Mouse (Mus musculus): ENCODE data around the gene Spata31d1b.
"Not testable (repeated sequence)": the region's sequence is repeated elsewhere in the genome, so short reads cannot be mapped to it uniquely, and the experiment has no call there.

The Spata31d1b gene

DNA sequence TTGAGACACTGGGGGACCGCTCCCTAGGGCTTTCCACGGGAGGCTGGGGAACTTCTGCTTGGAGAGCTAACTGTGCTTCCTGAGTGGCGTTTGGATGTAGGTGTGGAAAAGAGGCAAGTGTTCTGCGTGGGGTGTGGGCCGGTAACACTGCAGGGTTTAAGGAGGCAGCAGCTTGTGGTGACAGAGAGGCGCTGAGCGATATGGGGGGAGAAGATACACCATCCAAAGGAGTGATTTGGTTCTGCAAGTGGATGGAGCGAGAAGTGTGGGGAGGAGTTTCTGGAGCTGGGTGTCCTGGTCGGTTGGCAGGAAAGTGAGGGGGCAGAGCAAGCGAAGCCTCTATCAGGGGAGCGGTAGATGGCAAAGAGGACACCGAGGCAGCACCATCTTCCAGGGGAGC is 8.6 kb upstream of the Spata31d1b start:
- TF ChIP-seq CTCF (conservative IDR thresholded peaks at IDR 0.05; ENCODE audit: low read length) (no peak), POU5F1 (IDR thresholded peaks at IDR 0.05; ENCODE audit: borderline replicate concordance, low read length) (no peak), NANOG (IDR thresholded peaks at IDR 0.05; ENCODE audit: borderline replicate concordance, low read length) (no peak)
- H3K36me3 ChIP-seq (ENCODE audit: insufficient read depth, low read length), result no peaks in the 10 kb centered on the region
- H3K4me3 ChIP-seq (replicated peaks; ENCODE audit: low read length), result no peak overlapping the region
- no peaks in the 10 kb centered on the region for H3K9me3 ChIP-seq (ENCODE audit: low read length)
- H3K27me3 ChIP-seq (ENCODE audit: insufficient read depth, low read length), result peaks cover 11% of the 10 kb centered on the region
- peaks cover 45% of the 10 kb centered on the region for H3K4me1 ChIP-seq (replicated peaks; ENCODE audit: low read depth, low read length)

DNA sequence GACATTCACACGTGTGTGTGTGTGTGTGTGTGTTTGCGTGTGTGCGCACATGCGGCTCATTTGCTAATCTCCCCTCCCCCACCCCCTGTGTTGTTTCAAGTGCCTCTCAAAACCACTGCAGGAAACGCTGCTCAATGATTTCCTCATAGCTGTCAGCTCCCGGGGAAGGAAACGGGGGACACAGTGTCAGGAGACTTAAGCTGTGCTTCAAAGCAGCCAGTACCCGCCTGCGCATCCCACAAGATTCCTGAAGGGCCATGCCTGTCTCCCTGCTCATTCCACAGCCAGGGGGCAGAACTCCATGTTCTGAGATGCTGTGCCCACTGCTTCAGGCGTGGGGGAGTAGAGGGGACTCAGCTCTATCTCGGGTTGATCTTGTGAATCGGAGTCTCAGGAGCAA is 7.5 kb upstream of the Spata31d1b start:
- no peak overlapping the region for H3K4me3 ChIP-seq (replicated peaks; ENCODE audit: low read length)
- H3K9me3 ChIP-seq (ENCODE audit: low read length), result no peaks in the 10 kb centered on the region
- no peaks in the 10 kb centered on the region for H3K36me3 ChIP-seq (ENCODE audit: insufficient read depth, low read length)
- peaks cover 11% of the 10 kb centered on the region for H3K27me3 ChIP-seq (ENCODE audit: insufficient read depth, low read length)
- peaks cover 46% of the 10 kb centered on the region for H3K4me1 ChIP-seq (replicated peaks; ENCODE audit: low read depth, low read length)
- TF ChIP-seq POU5F1 (IDR thresholded peaks at IDR 0.05; ENCODE audit: borderline replicate concordance, low read length) (no peak), NANOG (IDR thresholded peaks at IDR 0.05; ENCODE audit: borderline replicate concordance, low read length) (no peak), CTCF (conservative IDR thresholded peaks at IDR 0.05; ENCODE audit: low read length) (no peak)

DNA sequence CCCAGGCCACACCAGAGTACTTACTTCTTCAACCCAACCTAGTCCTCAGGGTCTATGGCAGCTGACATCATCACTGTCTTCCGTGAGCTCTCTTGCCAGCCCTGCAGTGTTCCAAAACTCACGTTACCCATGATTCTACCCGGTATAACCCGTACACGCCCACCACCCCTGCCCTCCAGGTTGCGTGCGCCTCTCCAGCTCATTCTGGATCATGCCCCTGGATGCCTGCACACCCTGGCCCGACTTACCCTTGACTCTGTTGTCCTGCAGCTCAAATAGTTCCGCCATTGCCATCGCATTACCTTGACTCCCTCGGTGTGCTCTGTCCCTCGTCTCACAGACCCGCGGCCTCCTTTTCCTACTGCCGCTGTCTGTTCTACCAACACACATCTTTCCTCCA is 1.9 kb upstream of the Spata31d1b start, which contains the start of gene Spata31d1a:
Gene Spata31d1a, minus strand, starts transcription at position 101 of the 400 bp plus-strand sequence.
- Histone ChIP-seq H3K36me3 (ENCODE audit: insufficient read depth, low read length) (no peaks in the 10 kb centered on the region), H3K4me1 (replicated peaks; ENCODE audit: low read depth, low read length) (peaks cover 73% of the 10 kb centered on the region), H3K9me3 (ENCODE audit: low read length) (no peaks in the 10 kb centered on the region), H3K4me3 (replicated peaks; ENCODE audit: low read length) (peak within 1 kb of the TSS; percentile 76), H3K27me3 (ENCODE audit: insufficient read depth, low read length) (peaks cover 18% of the 10 kb centered on the region; the same call in 1 of the 2 replicates)
- TF ChIP-seq CTCF (conservative IDR thresholded peaks at IDR 0.05; ENCODE audit: low read length), result no peak
- no peak for TF ChIP-seq NANOG (IDR thresholded peaks at IDR 0.05; ENCODE audit: borderline replicate concordance, low read length)
- TF ChIP-seq POU5F1 (IDR thresholded peaks at IDR 0.05; ENCODE audit: borderline replicate concordance, low read length), result no peak

DNA sequence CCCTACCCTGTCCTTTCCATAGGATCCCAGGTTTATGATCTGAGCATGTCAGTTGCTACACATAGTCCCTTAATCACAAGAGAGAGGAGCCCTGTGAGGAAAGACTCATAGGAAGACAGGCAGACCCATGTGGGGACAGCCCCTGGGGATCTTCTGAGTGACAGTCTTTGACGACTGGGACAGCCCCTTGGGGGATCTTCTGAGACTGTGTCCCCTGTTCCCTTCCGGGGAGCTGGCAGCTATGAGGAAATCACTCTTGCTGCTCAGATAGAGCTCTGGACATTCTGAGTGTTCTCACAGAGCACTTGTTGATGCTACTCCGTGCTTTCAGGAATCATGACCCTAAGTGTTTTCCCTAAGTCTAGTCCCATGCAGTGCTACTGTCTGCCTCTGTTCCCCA is 1.6 kb downstream of the Spata31d1b start:
- Histone ChIP-seq H3K27me3 (ENCODE audit: insufficient read depth, low read length) (peaks cover 37% of the 10 kb centered on the region), H3K4me3 (replicated peaks; ENCODE audit: low read length) (peak overlapping the region; percentile 58), H3K36me3 (ENCODE audit: insufficient read depth, low read length) (no peaks in the 10 kb centered on the region), H3K9me3 (ENCODE audit: low read length) (no peaks in the 10 kb centered on the region), H3K4me1 (replicated peaks; ENCODE audit: low read depth, low read length) (peaks cover 54% of the 10 kb centered on the region)
- no peak for TF ChIP-seq POU5F1 (IDR thresholded peaks at IDR 0.05; ENCODE audit: borderline replicate concordance, low read length)
- no peak for TF ChIP-seq CTCF (conservative IDR thresholded peaks at IDR 0.05; ENCODE audit: low read length)
- TF ChIP-seq NANOG (IDR thresholded peaks at IDR 0.05; ENCODE audit: borderline replicate concordance, low read length), result no peak

DNA sequence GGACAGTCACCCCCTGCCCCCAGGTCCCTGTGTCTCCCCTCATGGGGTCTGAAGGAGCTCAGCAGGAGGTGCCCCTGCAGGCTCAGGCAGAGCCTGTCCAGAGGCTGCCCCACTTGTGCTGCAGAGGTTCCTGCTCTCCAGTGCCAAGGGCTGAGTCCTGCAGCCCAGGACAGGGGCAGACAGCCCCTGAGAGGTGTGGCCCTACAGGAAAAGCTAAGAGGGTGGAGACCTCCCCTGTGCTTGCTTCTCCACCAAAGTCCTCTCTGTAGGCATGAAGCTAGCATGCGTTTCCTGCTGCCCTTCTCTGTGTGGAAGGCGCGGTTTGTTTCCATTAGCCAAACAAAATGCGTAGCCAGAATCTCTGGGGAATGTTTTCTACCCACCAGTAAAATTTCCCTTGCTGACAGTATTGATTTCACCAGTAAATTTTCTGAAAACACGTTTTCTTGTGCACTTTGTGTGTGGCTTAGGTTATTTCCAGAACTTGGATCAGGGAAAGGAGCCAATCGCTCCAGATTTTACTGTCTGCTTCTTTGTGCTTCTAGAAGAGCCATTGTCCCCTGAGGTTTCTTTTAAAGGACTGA is 6.9 kb downstream of the Spata31d1b start:
- peaks cover 30% of the 10 kb centered on the region for H3K4me1 ChIP-seq (replicated peaks; ENCODE audit: low read depth, low read length)

DNA sequence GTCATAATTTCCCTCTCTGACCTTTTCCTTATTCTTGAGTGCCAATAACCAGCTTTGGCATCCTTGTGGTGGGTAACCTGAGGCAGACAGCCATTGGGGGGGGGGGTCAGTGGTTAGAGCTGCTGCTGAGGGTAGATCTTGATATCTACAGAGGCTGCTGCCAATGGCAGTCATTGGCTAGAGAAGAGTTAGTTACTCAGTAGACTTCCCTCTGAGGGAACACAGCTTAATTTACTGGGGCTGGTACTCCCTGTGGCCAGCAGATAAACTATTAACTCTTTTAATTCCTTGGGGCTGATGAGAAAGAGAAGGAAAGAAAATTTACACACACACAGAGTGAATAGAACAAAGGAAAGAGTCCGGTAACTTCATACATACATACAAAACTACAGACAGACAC is 7.4 kb downstream of the Spata31d1b start:
- Histone ChIP-seq H3K36me3 (ENCODE audit: insufficient read depth, low read length) (no peaks in the 10 kb centered on the region), H3K27me3 (ENCODE audit: insufficient read depth, low read length) (peaks cover 24% of the 10 kb centered on the region), H3K4me1 (replicated peaks; ENCODE audit: low read depth, low read length) (peaks cover 29% of the 10 kb centered on the region), H3K9me3 (ENCODE audit: low read length) (no peaks in the 10 kb centered on the region), H3K4me3 (replicated peaks; ENCODE audit: low read length) (no peak overlapping the region)
- no peak for TF ChIP-seq POU5F1 (IDR thresholded peaks at IDR 0.05; ENCODE audit: borderline replicate concordance, low read length)
- TF ChIP-seq NANOG (IDR thresholded peaks at IDR 0.05; ENCODE audit: borderline replicate concordance, low read length), result no peak
- TF ChIP-seq CTCF (conservative IDR thresholded peaks at IDR 0.05; ENCODE audit: low read length), result no peak

More for the DNA sequence above, 6.9 kb downstream of the Spata31d1b start:
- H3K36me3 ChIP-seq (ENCODE audit: insufficient read depth, low read length); H3K9me3 ChIP-seq (ENCODE audit: low read length); H3K4me3 ChIP-seq (replicated peaks; ENCODE audit: low read length): not testable (repeated sequence)
- H3K27me3 ChIP-seq (ENCODE audit: insufficient read depth, low read length), result peaks cover 29% of the 10 kb centered on the region

DNA sequence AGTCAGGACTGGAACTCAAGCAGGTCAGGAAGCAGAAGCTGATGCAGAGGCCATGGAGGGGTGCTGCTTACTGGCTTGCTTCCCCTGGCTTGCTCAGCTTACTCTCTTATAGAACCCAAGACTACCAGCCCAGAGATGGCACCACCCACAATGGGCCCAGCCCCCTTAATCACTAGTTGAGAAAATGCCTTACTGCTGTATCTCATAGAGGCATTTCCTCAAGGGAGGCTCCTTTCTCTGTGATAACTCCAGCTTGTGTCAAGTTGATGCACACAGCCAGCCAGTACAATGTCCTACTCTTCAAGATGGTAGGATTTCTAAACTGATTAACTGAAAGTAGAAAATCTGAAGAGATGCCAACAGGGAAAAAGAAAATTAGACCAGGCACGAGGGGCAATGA is 10.0 kb downstream of the Spata31d1b start:
- H3K4me3 ChIP-seq (replicated peaks; ENCODE audit: low read length); H3K9me3 ChIP-seq (ENCODE audit: low read length); H3K36me3 ChIP-seq (ENCODE audit: insufficient read depth, low read length): not testable (repeated sequence)
- peaks cover 20% of the 10 kb centered on the region for H3K27me3 ChIP-seq (ENCODE audit: insufficient read depth, low read length)
- H3K4me1 ChIP-seq (replicated peaks; ENCODE audit: low read depth, low read length), result peaks cover 41% of the 10 kb centered on the region

DNA sequence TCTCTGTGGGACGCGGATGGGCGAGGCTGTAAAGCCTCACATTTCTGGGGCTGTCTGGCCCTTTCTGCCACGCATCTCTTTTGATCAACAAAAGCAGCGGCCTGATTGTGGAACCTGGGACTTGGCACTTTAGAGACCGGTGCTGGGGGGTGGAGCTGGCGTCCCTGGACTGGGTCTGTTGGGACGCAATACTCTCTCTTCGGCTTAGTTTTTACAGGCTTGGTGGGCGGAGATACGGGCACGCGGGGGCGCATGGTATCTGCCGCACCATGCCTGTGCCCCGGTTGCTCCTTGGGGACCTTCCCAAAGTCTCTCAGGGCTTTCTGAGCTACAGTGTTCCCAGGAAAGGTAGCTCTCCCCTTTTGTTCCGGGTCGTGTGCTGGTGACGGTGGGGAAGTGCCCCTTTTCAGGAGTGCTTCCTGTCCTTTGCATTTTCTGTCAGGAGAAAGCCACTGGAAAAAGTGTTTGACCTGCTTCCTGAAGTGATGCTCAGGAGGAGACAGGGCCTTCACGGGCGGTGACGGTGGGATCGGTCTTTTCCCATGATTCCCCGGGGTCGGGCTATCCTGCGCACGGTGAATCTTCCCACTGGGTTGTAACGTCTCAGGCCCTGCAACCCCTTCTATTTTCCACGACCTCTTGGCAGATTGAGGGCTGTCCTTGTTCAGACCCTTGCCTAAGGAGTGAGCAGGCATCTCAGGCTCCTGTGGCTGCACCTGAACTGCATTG is 14.2 kb downstream of the Spata31d1b start:
- H3K9me3 ChIP-seq (ENCODE audit: low read length), result no peaks in the 10 kb centered on the region
- H3K4me3 ChIP-seq (replicated peaks; ENCODE audit: low read length), result peak overlapping the region; percentile 66
- TF ChIP-seq POU5F1 (IDR thresholded peaks at IDR 0.05; ENCODE audit: borderline replicate concordance, low read length) (no peak), CTCF (conservative IDR thresholded peaks at IDR 0.05; ENCODE audit: low read length) (no peak), NANOG (IDR thresholded peaks at IDR 0.05; ENCODE audit: borderline replicate concordance, low read length) (no peak)
- peaks cover 59% of the 10 kb centered on the region for H3K4me1 ChIP-seq (replicated peaks; ENCODE audit: low read depth, low read length)
- H3K27me3 ChIP-seq (ENCODE audit: insufficient read depth, low read length), result peaks cover 19% of the 10 kb centered on the region
- no peaks in the 10 kb centered on the region for H3K36me3 ChIP-seq (ENCODE audit: insufficient read depth, low read length)
